In the genomic region with DNA sequence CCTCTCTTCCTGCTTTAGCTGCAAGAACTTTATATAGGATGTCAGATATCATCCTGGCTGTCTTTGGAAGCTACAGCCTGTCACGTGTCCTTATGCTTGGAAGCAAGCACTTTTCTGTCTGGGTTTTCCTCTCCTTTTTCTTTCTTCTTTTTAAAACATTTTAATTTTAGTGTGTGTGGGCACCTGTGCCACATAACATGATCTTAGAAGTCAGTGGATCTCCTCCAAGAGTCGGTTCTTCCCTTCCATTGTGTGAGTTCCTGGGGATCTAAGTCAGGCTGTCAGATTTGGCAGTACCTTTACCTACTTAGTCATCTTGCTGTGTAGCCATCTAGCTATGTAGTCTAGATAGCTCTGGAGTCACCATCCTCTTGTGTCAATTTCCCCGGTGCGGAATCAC, we compare ENCODE assay signal across 16 mouse cellular contexts.
"Had no signal": no experiment of that assay in that cellular context is flagged by ENCODE, and none has a peak within 500 bp of the region (broad histone marks: within the 10 kb centered on the region; RNA-seq: fewer than 3 reads in every experiment).

No protein-coding gene starts in this region.

- DNase-seq: retina, postnatal 1 day; right cerebral cortex, adult 18-20 months; right cerebral cortex, postnatal 14 days; right cerebral cortex, postnatal 25 days; right cerebral cortex, postnatal 4 days; spleen, adult 18-20 months; thymus, adult 18-20 months; thymus, adult 2 months; thymus, postnatal 14 days; thymus, postnatal 25 days; thymus, postnatal 36 days; thymus, postnatal 4 days had no signal

- H3K4me3 ChIP-seq: neural tube, embryonic 13.5 days; neural tube, embryonic 15.5 days; stomach, embryonic 15.5 days had no signal

- H3K27ac ChIP-seq: neural tube, embryonic 13.5 days; neural tube, embryonic 15.5 days; stomach, embryonic 15.5 days; stomach, postnatal 0 days had no signal
